Mouse (Mus musculus): ENCODE measurements around the gene Gabrb1. TPM values are rescaled to one million over a fixed set of nuclear protein-coding genes. Genes with fewer than 3 reads are reported as not detected.

Gabrb1 gene
- 5.0 TPM for polyA plus RNA-seq (2014; fragmentation: Illumina TruSeq; extraction: RNeasy Lipid Tissue Mini Kit (QIAGEN cat#74804))

DNA sequence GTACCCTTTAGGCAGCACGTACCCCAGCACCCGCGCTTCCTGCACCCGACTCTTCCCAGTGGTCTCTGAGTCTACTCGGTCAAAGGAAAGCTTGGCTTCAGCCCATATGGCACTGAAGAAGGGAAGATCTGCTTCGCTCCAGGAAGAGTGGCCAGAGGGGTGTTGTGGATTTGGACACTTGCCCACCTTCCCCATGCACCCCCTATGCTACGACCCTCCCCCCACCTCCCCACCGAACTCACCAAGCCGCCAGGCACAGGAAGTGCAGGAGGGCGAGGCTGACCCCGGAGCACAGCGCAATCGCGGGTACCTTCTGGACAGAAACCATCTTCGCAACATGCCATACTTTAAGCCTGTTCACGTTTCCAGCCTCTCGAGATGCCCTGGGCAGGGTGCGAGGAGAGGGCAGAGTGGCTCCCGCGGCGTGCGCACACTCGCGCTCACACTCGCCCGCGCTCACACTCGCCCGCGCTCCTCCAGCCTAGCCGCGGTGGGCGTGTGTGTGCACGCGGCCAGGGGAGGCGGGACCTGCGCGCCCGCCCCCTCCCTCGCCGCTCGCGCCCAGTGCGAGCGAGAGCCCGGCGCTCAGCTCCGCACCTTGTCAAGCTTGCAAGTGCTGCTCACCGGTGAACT, at the start of gene Gabrb1:
Gene Gabrb1, plus strand, starts transcription at position 632 of the 633 bp plus-strand sequence.

DNA sequence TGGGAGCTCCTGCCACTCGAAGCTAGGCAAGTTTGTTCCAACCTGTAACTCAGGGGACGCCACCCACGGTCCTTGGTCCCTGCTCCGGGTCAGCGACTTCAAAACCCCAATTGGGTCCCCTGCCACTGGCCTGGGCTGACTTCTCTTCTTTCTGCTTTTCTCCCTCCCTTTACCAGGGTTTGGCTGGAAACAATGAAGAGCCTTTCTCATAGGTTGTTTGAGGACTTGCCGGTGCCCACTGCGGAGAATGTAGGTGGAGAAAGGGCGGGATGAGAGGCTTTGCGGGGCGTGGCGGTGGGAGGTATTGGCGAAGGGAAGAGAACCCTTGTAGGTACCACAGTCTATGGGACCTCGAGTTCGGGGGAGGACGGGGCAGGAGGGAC, 193 bp downstream of the Gabrb1 start, which contains the start of gene Gabra4:
Gene Gabra4, minus strand, starts transcription at position 194 of the 383 bp plus-strand sequence.

DNA sequence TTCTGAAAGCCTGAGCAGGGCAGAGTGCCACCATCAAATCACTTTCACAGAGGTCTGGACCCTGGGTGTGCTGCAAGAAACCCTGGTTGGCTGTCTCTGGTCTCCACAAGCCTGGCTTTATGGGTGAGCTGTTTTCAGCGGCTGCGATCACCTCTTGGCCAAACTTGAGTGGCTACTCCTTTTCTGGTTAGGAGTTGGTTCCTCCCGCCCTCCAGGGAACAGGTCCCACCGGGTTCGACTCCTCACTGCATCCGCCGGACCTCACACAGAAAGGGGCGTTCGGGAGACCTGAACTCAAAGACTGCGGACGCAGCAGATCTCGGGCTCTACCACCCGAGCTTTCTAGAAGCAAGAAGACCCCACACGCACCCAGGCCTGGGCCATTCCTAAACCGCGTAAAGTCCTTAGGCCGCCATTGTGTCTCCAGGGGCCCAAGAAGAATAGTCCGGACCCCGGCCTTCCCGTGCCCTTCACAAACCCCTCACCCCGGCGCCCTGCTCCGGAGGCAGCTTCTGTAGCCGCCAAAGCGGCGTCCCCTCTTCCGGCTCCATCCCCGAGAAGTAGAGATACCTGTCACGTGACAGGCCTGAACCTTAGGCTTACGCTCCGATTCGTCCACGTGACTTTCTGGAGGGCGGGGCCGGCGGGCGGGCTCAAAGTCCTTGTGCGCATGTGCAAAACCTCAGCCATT, 509.8 kb downstream of the Gabrb1 start, which contains the start of gene Commd8:
Gene Commd8, minus strand, starts transcription at position 596 of the 691 bp plus-strand sequence.

Other genes starting within 250 kb of the Gabrb1 start
- gene Cox7b2, start 109.9 kb upstream of the Gabrb1 start, polyA plus RNA-seq (2014; fragmentation: Illumina TruSeq; extraction: RNeasy Lipid Tissue Mini Kit (QIAGEN cat#74804)): 1.1 TPM
- gene Gabra4, start 195 bp downstream of the Gabrb1 start, polyA plus RNA-seq (2014; fragmentation: Illumina TruSeq; extraction: RNeasy Lipid Tissue Mini Kit (QIAGEN cat#74804)): 9.7 TPM